Mouse (Mus musculus): ENCODE results near the gene Vmn1r8. TPM values are rescaled to one million over a fixed set of nuclear protein-coding genes. Genes with fewer than 3 reads are reported as not detected.
"Not testable (repeated sequence)": the region's sequence is repeated elsewhere in the genome, so short reads cannot be mapped to it uniquely, and the experiment has no call there.

Gene Vmn1r8
- polyA plus RNA-seq (2015; fragmentation: Nextera tagmentation; extraction: Ambion mirVana), result not detected in 2 replicates

DNA sequence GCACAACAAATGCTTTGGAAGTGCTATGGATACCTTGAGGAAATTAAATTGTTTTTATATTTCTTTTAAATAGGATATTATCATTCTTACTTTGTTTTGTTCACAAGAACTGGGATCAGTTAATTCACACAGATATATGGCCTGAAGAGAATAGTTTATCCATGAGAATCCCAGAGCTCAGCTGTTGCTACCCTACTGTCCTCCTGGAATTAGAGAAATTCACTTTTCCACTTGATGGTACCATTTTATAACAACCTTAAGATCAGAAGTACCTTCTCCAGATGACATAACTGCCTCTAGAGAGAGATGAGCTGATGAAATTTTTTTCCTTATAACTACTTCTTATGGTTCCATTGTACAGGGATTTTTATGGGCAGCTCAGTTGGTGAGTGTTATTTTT, at the start of gene Vmn1r8:
Gene Vmn1r8, plus strand, starts transcription at position 301 of the 400 bp plus-strand sequence.
- Histone ChIP-seq H3K27ac (no peak within 1 kb of the TSS), H3K36me3 (no peaks in the 10 kb centered on the region), H3K9ac (no peak within 1 kb of the TSS), H3K27me3 (no peaks in the 10 kb centered on the region), H3K4me3 (no peak within 1 kb of the TSS), H3K4me1 (no peaks in the 10 kb centered on the region), H3K4me2 (replicated peaks) (no peak within 1 kb of the TSS), H3K9me3 (no peaks in the 10 kb centered on the region)
- ATAC-seq (ENCODE audit: low FRiP score, low read depth), result no peak

DNA sequence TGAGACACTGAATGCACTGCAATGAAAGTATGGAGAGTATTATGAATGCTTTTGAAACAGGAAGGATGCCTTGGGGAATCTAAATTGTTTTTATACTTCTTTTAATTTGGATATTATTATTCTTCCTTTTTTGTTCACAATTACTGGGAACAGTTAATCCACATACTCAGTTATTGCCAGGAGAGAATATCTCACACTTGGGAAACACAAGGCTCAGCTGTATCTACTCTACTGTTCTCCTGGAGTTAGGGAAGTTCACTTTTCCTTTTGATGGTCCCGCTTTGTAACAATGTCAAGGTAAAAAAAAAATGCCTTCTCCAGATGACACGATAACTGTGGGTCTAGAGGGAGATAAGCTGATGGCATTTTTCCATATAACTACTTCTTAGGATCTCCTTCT, 35.1 kb upstream of the Vmn1r8 start, which contains the start of gene Vmn1r6:
Gene Vmn1r6, plus strand, starts transcription at position 301 of the 400 bp plus-strand sequence.
- H3K9ac ChIP-seq, result no peak within 1 kb of the TSS
- H3K27me3 ChIP-seq, result no peaks in the 10 kb centered on the region
- ATAC-seq (ENCODE audit: low FRiP score, low read depth), result no peak
- 81% methylated on average over 2 of the region's 2 CpGs for WGBS
- no peaks in the 10 kb centered on the region for H3K36me3 ChIP-seq
- H3K9me3 ChIP-seq, result no peaks in the 10 kb centered on the region
- no peak within 1 kb of the TSS for H3K4me2 ChIP-seq (replicated peaks)
- no peak within 1 kb of the TSS for H3K27ac ChIP-seq
- H3K4me3 ChIP-seq, result no peak within 1 kb of the TSS
- H3K4me1 ChIP-seq, result no peaks in the 10 kb centered on the region

DNA sequence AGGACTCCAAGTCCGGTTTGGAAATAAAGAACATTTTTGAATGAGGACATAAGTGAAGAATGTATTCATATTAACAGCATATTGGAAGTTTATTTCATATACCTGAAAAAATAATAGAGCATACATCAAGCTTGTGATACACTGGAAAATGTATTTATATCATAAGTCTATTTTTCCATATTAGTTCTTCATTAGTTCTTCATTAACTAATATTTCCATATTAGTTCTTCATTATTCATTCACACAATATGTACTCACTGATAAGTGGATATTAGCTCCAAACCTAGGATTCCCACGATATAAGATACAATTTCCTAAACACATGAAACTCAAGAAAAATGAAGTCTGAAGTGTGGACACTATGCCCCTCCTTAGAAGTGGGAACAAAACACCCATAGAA, 6.9 kb upstream of the Vmn1r8 start, which contains the start of gene Vmn1r7:
Gene Vmn1r7, minus strand, starts transcription at position 101 of the 400 bp plus-strand sequence.
- H3K4me3 ChIP-seq; H3K9me3 ChIP-seq; H3K27ac ChIP-seq; H3K36me3 ChIP-seq; H3K4me1 ChIP-seq; H3K9ac ChIP-seq; H3K27me3 ChIP-seq; ATAC-seq (ENCODE audit: low FRiP score, low read depth); H3K4me2 ChIP-seq (replicated peaks): not testable (repeated sequence)
- 88% methylated on average over 2 of the region's 2 CpGs for WGBS

DNA sequence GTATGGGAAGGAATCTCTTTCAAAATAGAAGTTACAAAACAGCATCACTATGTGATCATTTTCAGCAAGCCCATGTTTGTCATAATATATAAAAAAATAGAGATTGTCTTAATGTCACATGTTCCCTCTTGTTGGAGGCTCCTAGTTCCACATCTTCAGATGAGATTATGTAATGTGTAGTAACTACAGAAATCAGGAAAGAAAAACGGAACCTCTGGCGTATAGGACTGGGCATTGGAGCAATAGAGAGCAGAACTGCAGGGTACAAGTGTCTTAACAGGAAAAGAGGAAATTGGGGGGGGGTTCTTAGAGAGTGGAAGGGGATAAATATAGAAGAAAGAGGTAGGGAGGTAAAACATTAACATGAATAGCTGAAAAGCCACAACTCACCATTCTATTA, 2.6 kb downstream of the Vmn1r8 start:
- no peak overlapping the region for H3K27ac ChIP-seq
- H3K27me3 ChIP-seq, result no peaks in the 10 kb centered on the region
- no peaks in the 10 kb centered on the region for H3K9me3 ChIP-seq
- H3K4me3 ChIP-seq, result no peak overlapping the region
- WGBS, result 79% methylated on average over 2 of the region's 2 CpGs
- H3K36me3 ChIP-seq, result no peaks in the 10 kb centered on the region
- H3K9ac ChIP-seq, result no peak overlapping the region
- H3K4me1 ChIP-seq, result no peaks in the 10 kb centered on the region
- H3K4me2 ChIP-seq (replicated peaks), result no peak overlapping the region
- ATAC-seq (ENCODE audit: low FRiP score, low read depth), result no peak

DNA sequence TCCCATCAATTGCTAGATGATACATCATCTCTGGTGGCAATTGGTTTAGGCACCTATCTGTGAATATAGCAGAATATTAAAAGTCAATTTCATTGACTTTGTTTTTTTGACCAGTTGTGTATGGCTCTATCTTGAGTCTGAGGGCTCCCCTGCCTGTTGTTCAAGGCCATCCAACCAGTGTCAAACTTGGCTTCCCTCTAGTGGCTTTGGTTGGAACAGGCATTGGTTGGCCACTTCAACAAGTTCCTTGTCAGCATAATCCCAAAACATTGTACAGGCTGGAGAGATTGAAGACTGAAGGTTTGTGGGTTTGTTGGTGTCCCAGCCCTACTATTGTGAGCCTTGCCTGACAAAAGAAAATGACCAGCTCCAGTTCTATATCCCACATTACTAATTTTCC, 31.6 kb downstream of the Vmn1r8 start:
- Histone ChIP-seq H3K9ac (no peak overlapping the region), H3K4me3 (no peak overlapping the region), H3K9me3 (no peaks in the 10 kb centered on the region), H3K27me3 (no peaks in the 10 kb centered on the region), H3K36me3 (no peaks in the 10 kb centered on the region), H3K27ac (no peak overlapping the region), H3K4me1 (no peaks in the 10 kb centered on the region), H3K4me2 (replicated peaks) (no peak overlapping the region)
- ATAC-seq (ENCODE audit: low FRiP score, low read depth), result no peak

DNA sequence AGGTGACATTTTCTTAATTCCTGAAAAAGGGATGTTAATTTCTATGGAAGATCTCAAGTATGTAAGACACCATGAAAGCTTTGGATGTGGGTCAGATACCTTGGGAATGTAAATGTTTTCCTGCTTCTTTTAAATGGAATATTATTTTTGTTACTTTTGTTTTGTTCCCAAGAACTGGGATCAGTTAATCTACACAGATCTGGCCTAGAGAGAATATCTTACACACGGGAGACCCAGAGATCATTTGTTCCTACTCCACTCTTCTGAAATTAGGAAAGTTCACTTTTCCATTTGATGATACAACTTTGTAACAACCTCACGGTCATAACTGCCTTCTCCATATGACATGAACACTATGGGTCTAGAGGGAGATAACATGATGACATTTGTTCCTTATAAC, 34.4 kb downstream of the Vmn1r8 start, which contains the start of gene Vmn1r9:
Gene Vmn1r9, plus strand, starts transcription at position 301 of the 400 bp plus-strand sequence.
- Histone ChIP-seq H3K4me3 (no peak within 1 kb of the TSS), H3K27me3 (no peaks in the 10 kb centered on the region), H3K27ac (no peak within 1 kb of the TSS), H3K4me1 (no peaks in the 10 kb centered on the region), H3K9me3 (no peaks in the 10 kb centered on the region), H3K4me2 (replicated peaks) (no peak within 1 kb of the TSS), H3K36me3 (no peaks in the 10 kb centered on the region), H3K9ac (no peak within 1 kb of the TSS)
- WGBS, result 87% methylated on average over 2 of the region's 2 CpGs
- no peak for ATAC-seq (ENCODE audit: low FRiP score, low read depth)

Other genes with a start within 250 kb of the Vmn1r8 start
- gene Kbtbd2, start 234.5 kb upstream of the Vmn1r8 start, polyA plus RNA-seq (2015; fragmentation: Nextera tagmentation; extraction: Ambion mirVana), result 28.0 and 30.5 TPM in 2 replicates
- gene Fkbp9, start 200.2 kb upstream of the Vmn1r8 start, polyA plus RNA-seq (2015; fragmentation: Nextera tagmentation; extraction: Ambion mirVana), result 181 and 185 TPM in 2 replicates
- 63.0 and 67.0 TPM in 2 replicates for gene Nt5c3, start 108.4 kb upstream of the Vmn1r8 start, polyA plus RNA-seq (2015; fragmentation: Nextera tagmentation; extraction: Ambion mirVana)
- gene Vmn1r4, start 108.3 kb upstream of the Vmn1r8 start, polyA plus RNA-seq (2015; fragmentation: Nextera tagmentation; extraction: Ambion mirVana), result 0.11 and 0.24 TPM in 2 replicates
- gene Vmn1r5, start 62.0 kb upstream of the Vmn1r8 start, polyA plus RNA-seq (2015; fragmentation: Nextera tagmentation; extraction: Ambion mirVana), result not detected in 2 replicates
- gene Vmn1r6, start 35.0 kb upstream of the Vmn1r8 start, polyA plus RNA-seq (2015; fragmentation: Nextera tagmentation; extraction: Ambion mirVana), result not detected in 2 replicates
- gene Vmn1r7, start 7.0 kb upstream of the Vmn1r8 start, polyA plus RNA-seq (2015; fragmentation: Nextera tagmentation; extraction: Ambion mirVana), result not detected in 2 replicates
- gene Vmn1r9, start 34.5 kb downstream of the Vmn1r8 start, polyA plus RNA-seq (2015; fragmentation: Nextera tagmentation; extraction: Ambion mirVana), result not detected in 2 replicates
- not detected in 2 replicates for gene Vmn1r10, start 77.2 kb downstream of the Vmn1r8 start, polyA plus RNA-seq (2015; fragmentation: Nextera tagmentation; extraction: Ambion mirVana)
- not detected in 2 replicates for gene Vmn1r11, start 101.2 kb downstream of the Vmn1r8 start, polyA plus RNA-seq (2015; fragmentation: Nextera tagmentation; extraction: Ambion mirVana)
- not detected in 2 replicates for gene Vmn1r12, start 124.6 kb downstream of the Vmn1r8 start, polyA plus RNA-seq (2015; fragmentation: Nextera tagmentation; extraction: Ambion mirVana)
- gene Vmn1r13, start 171.0 kb downstream of the Vmn1r8 start, polyA plus RNA-seq (2015; fragmentation: Nextera tagmentation; extraction: Ambion mirVana), result not detected in 2 replicates
- not detected in 2 replicates for gene Vmn1r14, start 199.4 kb downstream of the Vmn1r8 start, polyA plus RNA-seq (2015; fragmentation: Nextera tagmentation; extraction: Ambion mirVana)
- gene Vmn1r15, start 225.7 kb downstream of the Vmn1r8 start, polyA plus RNA-seq (2015; fragmentation: Nextera tagmentation; extraction: Ambion mirVana), result not detected in 2 replicates

All from limb, embryonic 13.5 days (tissue).